Mouse (Mus musculus) layer of hippocampus, postnatal 36 days (tissue): ENCODE results near the gene Gstt2. TPM values are rescaled to one million over a fixed set of nuclear protein-coding genes. Genes with fewer than 3 reads are reported as not detected.

Experiments
- DNase-seq, 2 experiments: peaks; one replicate each; pipeline ENCODE4 v3.0.0; 2022
- total RNA-seq, 2 experiments: library from RNA; stranded (reverse); gene quantifications; 2 replicates each; pipeline ENCODE4 v1.2.3; 2021

Gstt2 gene
- total RNA-seq, 2 experiments from 2014 or later, result 2.5 to 3.4 TPM

DNA sequence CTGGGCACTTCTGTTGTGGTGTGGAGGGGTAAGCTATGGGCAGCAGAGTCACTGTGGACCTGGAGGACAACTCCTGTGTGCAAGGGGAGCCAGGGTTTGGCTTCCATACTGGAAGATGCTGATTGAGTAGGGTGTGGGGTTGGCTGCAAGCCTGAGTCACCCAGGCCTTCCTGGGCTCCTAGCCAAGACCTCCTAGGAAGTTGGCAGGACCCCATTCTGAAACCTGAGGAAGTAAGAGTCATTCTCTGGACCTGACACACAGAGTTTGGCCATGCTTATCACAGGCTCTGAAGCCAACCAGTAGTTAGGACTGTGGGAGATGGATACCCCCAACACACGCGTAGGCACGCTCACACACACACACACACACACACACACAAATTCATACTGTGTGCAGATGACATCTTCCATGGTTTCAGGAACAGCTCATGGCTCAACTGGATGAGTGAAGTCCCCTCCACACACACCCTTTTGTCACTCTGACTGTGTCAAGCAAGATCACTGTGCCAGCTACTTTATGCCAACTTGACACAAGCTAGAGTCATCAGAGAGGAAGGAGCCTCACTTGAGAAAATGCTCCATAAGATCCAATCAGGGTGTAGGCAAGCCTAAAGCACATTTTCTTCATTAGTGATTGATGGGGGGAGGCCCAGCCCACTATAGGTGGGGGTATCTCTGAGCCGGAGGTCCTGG, 9.4 kb downstream of the Gstt2 start:
- DNase-seq, result no peak

GRCm38 (mm10) chr10:75824530-75824929, 12.7 kb downstream of the Gstt2 start:
- no peak for DNase-seq

GRCm38 (mm10) chr10:75823782-75824181, 13.4 kb downstream of the Gstt2 start:
- DNase-seq, result no peak

GRCm38 (mm10) chr10:75822443-75822842, 14.8 kb downstream of the Gstt2 start, which contains the start of gene Gstt4:
Gene Gstt4 (minus strand): TSS chr10:75822543.
- no peak for DNase-seq

GRCm38 (mm10) chr10:75819882-75820281, 17.3 kb downstream of the Gstt2 start:
- no peak for DNase-seq

DNA sequence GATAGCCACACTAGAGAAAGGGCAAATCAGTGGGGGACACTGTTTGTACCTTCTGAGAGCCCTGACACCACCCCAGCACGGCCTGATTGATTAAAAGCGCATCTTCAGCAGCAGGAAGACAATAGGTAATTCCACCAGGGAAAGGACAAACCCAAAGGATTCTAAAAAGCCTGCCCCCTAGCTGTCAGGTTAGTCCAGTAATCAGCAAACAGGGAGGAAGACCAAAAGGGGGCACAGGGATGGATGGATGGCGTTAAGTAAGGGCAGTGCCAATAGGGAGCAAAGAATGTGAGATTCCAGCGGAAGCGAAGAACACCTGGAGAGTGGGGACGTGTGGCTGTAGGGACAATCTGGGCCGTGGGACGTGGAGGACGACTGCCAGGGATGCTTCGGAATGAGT, 18.6 kb downstream of the Gstt2 start:
- no peak for DNase-seq

DNA sequence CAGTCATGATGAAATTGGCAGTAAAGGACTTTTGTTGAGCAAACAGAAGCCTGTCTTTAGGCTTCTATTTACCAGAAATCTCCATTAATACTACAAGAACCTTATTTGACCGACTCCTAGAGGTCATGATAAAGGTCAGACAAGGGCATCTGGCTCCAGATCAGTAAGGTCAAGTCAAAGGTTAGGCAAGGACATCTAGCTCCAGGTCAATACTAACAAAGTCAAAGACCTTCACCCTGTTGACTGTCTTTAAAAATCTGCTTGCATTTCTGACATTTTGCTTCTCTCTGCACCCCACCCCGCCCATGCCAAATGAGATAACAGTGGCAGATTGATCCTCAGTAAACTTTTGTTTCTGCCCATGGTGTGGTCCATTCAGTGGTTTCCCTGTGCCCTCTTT, 33.0 kb downstream of the Gstt2 start:
- no peak for DNase-seq

DNA sequence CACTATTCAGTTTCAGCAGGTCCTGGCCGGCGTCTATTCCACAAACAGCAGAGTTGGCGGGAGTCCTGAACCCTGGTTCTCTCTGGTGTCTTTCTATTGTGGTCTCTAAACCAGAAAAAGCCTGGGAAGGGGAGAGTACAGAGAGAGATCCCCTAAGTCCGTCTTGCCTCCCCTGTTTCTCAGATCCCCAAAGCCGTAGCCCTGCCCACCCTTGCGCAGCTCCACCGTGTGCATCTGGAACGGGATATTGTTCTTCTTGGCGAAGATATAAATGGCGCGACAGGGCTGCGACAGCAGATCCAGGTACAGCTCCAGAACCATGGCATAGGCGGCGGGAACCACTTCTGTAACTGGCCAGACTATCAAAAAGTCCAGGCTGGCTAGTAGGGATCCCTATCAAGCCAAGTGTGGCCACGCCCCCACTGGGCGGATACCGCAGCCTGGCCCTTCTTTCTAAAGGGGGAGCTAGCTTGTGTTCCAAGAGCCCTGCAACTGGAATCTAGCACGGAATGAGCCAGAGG, 39.0 kb downstream of the Gstt2 start, which contains the start of gene Gstt1:
Gene Gstt1, minus strand, starts transcription at position 409 of the 521 bp plus-strand sequence.
- peak in 1 of 2 experiments; percentile 8 for DNase-seq

DNA sequence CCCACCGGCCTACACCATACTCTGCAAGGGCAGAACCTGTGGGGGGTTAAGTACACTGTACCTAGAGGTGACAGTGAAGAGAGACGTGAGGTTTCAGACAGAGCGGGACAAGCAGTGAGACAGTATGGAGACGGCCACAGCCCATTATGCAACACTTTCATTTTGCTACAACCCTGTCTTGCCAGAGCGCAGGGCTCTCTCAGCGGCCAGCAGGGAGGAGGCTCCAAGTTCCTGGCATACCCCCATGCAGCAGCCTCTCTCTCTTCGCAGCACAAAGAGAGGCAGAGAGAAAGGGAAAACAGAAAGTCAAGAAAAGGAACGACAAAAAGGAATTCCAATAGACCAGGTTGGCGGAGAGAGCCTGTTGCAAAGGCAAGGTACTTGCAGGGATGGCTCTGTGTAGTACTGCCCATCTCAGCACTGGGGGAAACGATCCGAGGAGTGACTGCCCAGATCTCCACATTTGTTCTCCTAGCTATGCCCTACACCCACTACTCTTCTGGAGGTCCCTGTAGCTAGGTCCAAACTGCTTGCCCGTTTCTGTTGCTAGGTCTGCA, 39.5 kb downstream of the Gstt2 start:
- DNase-seq, result peak; percentile 22 to 37

- no peak for DNase-seq
Measured at GRCm38 (mm10) chr10:75796731-75797516, 40.3 kb downstream of the Gstt2 start.

GRCm38 (mm10) chr10:75794880-75795279, 42.3 kb downstream of the Gstt2 start:
- no peak for DNase-seq

GRCm38 (mm10) chr10:75790773-75791172, 46.5 kb downstream of the Gstt2 start:
- no peak for DNase-seq

DNA sequence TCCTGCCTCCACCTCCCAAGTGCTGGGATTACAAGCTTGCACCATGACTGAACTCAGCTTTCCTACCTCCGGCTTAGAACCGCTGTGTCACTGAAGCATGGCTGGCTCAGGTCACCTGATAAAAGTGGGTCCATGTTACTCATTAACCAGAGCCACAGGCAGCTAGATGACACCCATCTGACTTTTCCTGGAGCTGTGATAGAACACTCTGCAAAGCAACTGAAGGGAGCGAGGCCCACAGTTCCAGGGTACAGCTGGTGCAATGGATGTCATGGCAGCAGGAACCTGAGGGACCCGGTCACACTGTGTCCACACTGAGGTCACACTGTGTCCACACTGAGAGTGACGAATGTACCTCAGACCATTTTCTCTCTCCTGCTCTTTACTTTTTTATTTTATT, 47.4 kb downstream of the Gstt2 start:
- DNase-seq, result no peak

- DNase-seq, result no peak
Measured at GRCm38 (mm10) chr10:75789081-75789735, 48.0 kb downstream of the Gstt2 start.

GRCm38 (mm10) chr10:75788277-75788676, 48.9 kb downstream of the Gstt2 start:
- DNase-seq, result no peak

GRCm38 (mm10) chr10:75785442-75785841, 51.8 kb downstream of the Gstt2 start:
- DNase-seq, result no peak

Other genes starting within 250 kb of the Gstt2 start
- 1 to 10 TPM; 2.2 to 3.2 TPM for gene Ggt5, start 248.1 kb downstream of the Gstt2 start, total RNA-seq
- 1 to 10 TPM; 1.5 to 1.9 TPM for gene Susd2, start 193.4 kb downstream of the Gstt2 start, total RNA-seq
- 10 to 100 TPM; 58.5 to 73.4 TPM for gene Cabin1, start 73.1 kb downstream of the Gstt2 start, total RNA-seq
- gene Ddt, start 64.0 kb downstream of the Gstt2 start, total RNA-seq, result 10 to 100 TPM; 44.0 to 48.5 TPM
- gene Gm20441, start 56.5 kb downstream of the Gstt2 start, total RNA-seq, result not detected
- gene Gstt3, start 56.0 kb downstream of the Gstt2 start, total RNA-seq, result 1 to 10 TPM; 1.4 to 3.2 TPM
- gene Gstt1, start 38.8 kb downstream of the Gstt2 start, total RNA-seq, result 1 to 10 TPM; 4.6 to 6.1 TPM
- not detected for gene Gstt4, start 14.9 kb downstream of the Gstt2 start, total RNA-seq
- 100 to 1,000 TPM; 432 to 467 TPM for gene Mif, start 22.8 kb upstream of the Gstt2 start, total RNA-seq
- gene Derl3, start 56.0 kb upstream of the Gstt2 start, total RNA-seq, result 1 to 10 TPM; 4.7 to 9.1 TPM
- gene Smarcb1, start 84.2 kb upstream of the Gstt2 start, total RNA-seq, result 10 to 100 TPM; 81.4 to 86.0 TPM
- gene Chchd10, start 95.7 kb upstream of the Gstt2 start, total RNA-seq, result 100 to 1,000 TPM; 339 TPM
- gene Mmp11, start 99.1 kb upstream of the Gstt2 start, total RNA-seq, result under 1 TPM; 0.81 to 0.95 TPM
- gene Gm867, start 103.2 kb upstream of the Gstt2 start, total RNA-seq, result under 1 TPM in 1 of 2 experiments, not detected in 1; 0.52 TPM
- not detected for gene Vpreb3, start 105.6 kb upstream of the Gstt2 start, total RNA-seq
- under 1 TPM; 0.13 to 0.35 TPM for gene Gm5134, start 117.1 kb upstream of the Gstt2 start, total RNA-seq
- gene Zfp280b, start 195.2 kb upstream of the Gstt2 start, total RNA-seq, result 10 to 100 TPM; 16.7 to 18.1 TPM